Mouse (Mus musculus): Measurements from ENCODE around the gene Ahcy.

DNA sequence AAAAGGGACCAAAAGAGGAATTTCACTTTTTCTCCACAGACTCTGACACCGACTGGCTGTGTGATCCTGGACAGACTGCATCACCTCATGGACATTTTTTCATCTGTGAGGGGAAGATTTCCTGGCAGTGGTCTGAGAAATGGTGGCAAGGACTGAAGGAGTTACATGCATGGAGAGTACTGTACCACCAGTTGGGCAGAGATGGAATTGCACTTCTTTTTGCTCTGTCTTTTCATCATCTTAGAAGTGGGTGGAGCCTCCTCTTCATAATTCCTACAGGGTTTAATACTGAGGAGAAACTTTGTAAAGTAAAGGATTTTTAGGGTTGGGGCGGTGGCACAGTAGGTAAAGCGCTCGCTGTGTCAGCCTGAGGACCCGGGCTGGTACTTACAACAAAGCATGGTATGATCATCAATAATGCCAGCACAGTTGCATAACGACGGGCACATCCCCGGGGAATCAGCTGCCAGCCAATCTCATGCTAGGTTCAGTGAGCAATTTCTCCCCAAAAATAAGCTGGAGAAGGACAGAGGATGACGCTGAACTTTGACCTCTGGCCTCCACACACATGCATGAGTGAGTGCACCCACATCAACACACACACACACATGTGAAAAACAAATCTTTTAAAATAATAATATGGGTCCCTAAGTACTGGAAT is 24.6 kb upstream of the Ahcy start:
- TF ChIP-seq CTCF (IDR thresholded peaks at IDR 0.05) (peak; percentile 35), EP300 (IDR thresholded peaks at IDR 0.05) (no peak)
